Mouse (Mus musculus): ENCODE measurements around the gene Cwc15. TPM values are rescaled to one million over a fixed set of nuclear protein-coding genes. Genes with fewer than 3 reads are reported as not detected.
"Not testable (repeated sequence)": the region's sequence is repeated elsewhere in the genome, so short reads cannot be mapped to it uniquely, and the experiment has no call there.

The Cwc15 gene
- 138 and 143 TPM in 2 replicates for polyA plus RNA-seq (2015; fragmentation: Nextera tagmentation; extraction: Ambion mirVana)

- no peaks in the 10 kb centered on the region for H3K27me3 ChIP-seq
- WGBS: under 1% methylated on average over 59 of the region's 59 CpGs
These were observed at the start of gene Cwc15, which contains the start of gene Kdm4d for GRCm38 (mm10) chr9:14500023-14500915. Cwc15 (plus strand) TSS chr9:14500617. Kdm4d (minus strand) TSS chr9:14500482.

GRCm38 (mm10) chr9:14451120-14451519 lies 49.3 kb upstream of the Cwc15 start:
- H3K4me2 ChIP-seq; H3K36me3 ChIP-seq; H3K27ac ChIP-seq (replicated peaks); H3K9me3 ChIP-seq; H3K4me3 ChIP-seq; H3K9ac ChIP-seq; H3K4me1 ChIP-seq (replicated peaks); ATAC-seq (ENCODE audit: low FRiP score, low read depth); H3K27me3 ChIP-seq: not testable (repeated sequence)
- 69% methylated on average over 8 of the region's 8 CpGs for WGBS

More at GRCm38 (mm10) chr9:14500023-14500915, at the start of gene Cwc15, which contains the start of gene Kdm4d:
- Histone ChIP-seq H3K9me3 (no peaks in the 10 kb centered on the region), H3K4me3 (peak within 1 kb of the TSS; percentile 68), H3K4me2 (peak within 1 kb of the TSS; percentile 88), H3K4me1 (replicated peaks) (peaks cover 21% of the 10 kb centered on the region), H3K27ac (replicated peaks) (peak within 1 kb of the TSS; percentile 89), H3K9ac (peak within 1 kb of the TSS; percentile 79), H3K36me3 (peaks cover 31% of the 10 kb centered on the region)
- peak; percentile 99 for ATAC-seq (ENCODE audit: low FRiP score, low read depth)

DNA sequence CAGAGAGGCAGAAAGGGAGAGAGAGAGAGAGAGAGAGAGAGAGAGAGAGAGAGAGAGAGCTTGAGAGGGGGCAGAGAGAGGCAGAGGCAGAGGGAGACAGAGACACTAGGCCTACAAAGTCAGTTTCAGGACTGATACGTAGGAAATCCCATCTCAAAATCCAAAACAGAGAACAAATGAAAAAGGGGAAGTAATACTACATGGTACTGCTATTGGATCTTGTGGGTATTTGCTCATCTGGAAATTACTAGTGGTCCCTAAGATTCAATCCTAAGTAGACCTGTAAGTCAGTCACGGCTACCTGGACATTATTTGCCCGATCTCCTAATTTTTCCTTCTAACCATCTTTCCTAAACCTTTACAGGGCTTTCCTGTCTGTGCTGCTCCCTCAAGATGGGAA lies 44.1 kb upstream of the Cwc15 start:
- Histone ChIP-seq H3K36me3 (no peaks in the 10 kb centered on the region), H3K9me3 (no peaks in the 10 kb centered on the region), H3K27ac (replicated peaks) (no peak overlapping the region), H3K4me2 (no peak overlapping the region), H3K4me3 (no peak overlapping the region), H3K9ac (no peak overlapping the region), H3K27me3 (no peaks in the 10 kb centered on the region), H3K4me1 (replicated peaks) (no peaks in the 10 kb centered on the region)
- no peak for ATAC-seq (ENCODE audit: low FRiP score, low read depth)
- WGBS: 89% methylated on average over 3 of the region's 3 CpGs

DNA sequence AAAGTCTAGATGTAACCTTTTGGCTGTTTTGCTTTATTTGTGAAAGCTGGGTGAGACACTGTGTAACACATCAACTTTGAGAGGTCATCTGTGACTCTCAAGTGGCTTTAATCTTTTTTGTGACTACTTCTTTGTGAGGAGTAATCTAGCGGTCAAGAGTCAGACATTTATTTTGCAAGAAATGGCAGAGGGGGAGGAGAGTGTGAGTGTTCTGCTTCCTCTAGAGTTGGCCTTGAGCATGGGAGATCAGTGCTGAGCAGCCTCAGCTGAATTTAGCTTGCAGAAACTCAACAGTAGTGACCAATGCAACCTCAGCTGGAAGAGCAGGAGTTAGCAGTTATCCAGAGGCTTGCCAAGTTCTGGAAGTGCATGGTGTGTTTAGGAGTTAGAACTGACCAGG lies 37.9 kb upstream of the Cwc15 start:
- H3K4me3 ChIP-seq; H3K4me1 ChIP-seq (replicated peaks); H3K27ac ChIP-seq (replicated peaks); ATAC-seq (ENCODE audit: low FRiP score, low read depth); H3K9ac ChIP-seq; H3K27me3 ChIP-seq; H3K36me3 ChIP-seq; H3K4me2 ChIP-seq; H3K9me3 ChIP-seq: not testable (repeated sequence)
- WGBS: 94% methylated on average over 1 of the region's 1 CpGs

- not testable (repeated sequence) for H3K27me3 ChIP-seq; H3K4me1 ChIP-seq (replicated peaks); H3K4me3 ChIP-seq; H3K9me3 ChIP-seq; H3K36me3 ChIP-seq; H3K4me2 ChIP-seq; H3K27ac ChIP-seq (replicated peaks); H3K9ac ChIP-seq; ATAC-seq (ENCODE audit: low FRiP score, low read depth)
- WGBS: 80% methylated on average over 12 of the region's 12 CpGs
These were observed 36.7 kb upstream of the Cwc15 start for GRCm38 (mm10) chr9:14463668-14464067.

DNA sequence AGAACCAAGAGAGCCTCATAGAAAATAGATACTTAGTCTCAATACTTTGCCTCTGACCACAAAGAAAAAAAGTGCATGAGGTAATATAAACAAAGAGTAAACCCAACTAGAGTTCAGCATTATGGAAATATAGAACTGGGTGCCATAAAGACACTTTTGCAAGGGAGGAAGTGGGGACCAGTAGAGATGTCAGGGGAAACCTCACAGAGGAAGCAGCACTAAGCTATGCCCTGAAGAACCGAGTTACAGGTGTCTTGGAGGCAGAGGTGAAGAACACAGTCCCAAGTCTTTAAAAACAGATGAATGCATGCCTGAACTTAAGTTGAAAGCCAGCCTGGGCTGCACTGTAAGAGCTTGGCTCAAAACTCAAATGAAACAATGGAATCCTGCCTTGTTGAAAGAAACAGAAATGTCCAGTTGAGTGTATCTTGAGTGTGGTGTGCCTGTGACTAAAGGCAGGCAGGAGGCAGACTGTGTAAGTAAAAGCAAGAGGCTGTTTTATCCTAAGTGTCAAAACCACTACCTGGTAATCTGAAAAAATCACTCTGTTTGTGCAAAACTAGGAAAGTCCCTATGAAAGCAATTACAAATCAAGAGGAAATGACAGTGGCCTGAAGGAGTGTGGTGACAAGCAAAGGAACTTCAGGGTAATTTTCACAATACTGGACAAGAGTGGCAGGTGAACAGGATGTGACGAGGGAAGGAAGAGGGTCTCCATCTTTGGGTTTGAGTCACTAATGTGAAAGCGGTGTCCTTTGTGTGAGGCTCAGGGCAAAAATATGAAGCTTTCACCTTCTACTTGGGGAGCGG lies 1.3 kb upstream of the Cwc15 start:
- WGBS: 76% methylated on average over 4 of the region's 4 CpGs
- Histone ChIP-seq H3K27ac (replicated peaks) (no peak overlapping the region), H3K4me2 (peak overlapping the region; percentile 88), H3K4me1 (replicated peaks) (peaks cover 21% of the 10 kb centered on the region), H3K4me3 (peak overlapping the region; percentile 68), H3K27me3 (no peaks in the 10 kb centered on the region), H3K9me3 (no peaks in the 10 kb centered on the region), H3K9ac (peak overlapping the region; percentile 79; the same call in 1 of the 2 replicates), H3K36me3 (peaks cover 21% of the 10 kb centered on the region)
- no peak for ATAC-seq (ENCODE audit: low FRiP score, low read depth)

DNA sequence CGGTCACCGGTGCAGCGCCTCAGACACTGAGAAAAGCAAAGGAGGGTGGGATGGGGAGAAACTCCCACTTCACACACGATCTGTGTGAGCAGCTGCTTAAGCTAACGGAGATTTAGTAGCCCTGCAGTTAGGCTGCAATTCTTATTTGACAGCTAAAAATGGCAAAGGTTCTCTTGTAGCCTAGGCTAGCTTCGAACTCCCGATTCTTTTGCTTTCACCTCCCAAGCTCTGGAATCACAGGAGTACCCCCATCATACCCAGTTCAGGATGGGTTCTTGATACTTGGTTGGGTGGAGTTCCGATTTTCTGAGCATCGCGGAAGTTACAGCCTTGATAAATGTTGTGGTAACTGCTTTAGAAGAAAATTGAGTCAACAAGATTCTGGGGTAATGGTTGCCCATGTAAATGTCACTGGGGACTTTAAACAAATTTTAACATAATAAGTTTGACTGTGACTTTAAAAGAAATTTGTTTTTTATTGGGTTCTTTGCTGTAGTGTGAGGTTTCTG lies 553 bp downstream of the Cwc15 start:
- Histone ChIP-seq H3K36me3 (peaks cover 38% of the 10 kb centered on the region), H3K27ac (replicated peaks) (peak overlapping the region; percentile 71), H3K4me2 (peak overlapping the region; percentile 65), H3K9me3 (no peaks in the 10 kb centered on the region), H3K4me1 (replicated peaks) (peaks cover 21% of the 10 kb centered on the region), H3K9ac (peak overlapping the region; percentile 65), H3K27me3 (no peaks in the 10 kb centered on the region), H3K4me3 (peak overlapping the region; percentile 68)
- WGBS: 6% methylated on average over 10 of the region's 10 CpGs
- no peak for ATAC-seq (ENCODE audit: low FRiP score, low read depth)

DNA sequence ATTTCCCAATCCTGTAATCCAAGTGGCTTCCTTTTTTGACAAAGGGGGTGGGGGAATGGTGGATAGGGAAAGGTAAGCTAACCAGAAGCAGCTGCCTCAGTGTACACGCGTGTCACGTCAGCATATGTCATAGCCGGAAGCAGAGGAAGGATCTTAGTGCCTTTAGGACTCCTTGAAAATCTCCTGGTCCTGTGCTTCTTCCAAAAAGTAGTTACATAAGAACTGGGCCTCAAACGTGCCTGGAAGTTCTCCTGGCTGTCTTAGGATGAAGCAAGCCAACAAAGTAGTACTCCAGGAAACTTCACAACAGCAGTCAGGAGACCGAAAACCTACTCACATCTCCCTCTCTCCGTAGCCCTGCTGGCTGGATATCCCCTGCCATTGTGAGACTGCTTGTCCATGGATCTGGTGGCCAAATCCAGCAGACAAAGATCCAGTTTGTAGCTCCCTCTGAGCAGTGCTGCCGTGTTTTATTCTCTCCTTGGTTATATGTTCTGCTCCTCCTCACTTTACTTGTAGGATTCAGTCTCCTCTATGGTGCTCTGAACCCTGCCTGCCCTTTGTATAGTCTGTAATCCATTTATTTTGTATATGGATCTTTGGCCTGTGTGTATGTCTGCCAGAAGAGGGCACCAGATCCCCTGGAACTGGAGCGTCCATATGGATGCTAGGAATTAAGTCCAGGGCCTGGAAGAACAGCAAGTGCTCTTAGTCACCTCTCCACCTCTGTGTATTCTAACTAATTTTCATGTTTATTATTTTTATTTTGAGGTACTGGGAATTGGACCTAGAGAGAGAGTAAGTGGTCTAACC lies 12.4 kb downstream of the Cwc15 start:
- Histone ChIP-seq H3K9me3 (no peaks in the 10 kb centered on the region), H3K4me2 (no peak overlapping the region), H3K27me3 (no peaks in the 10 kb centered on the region), H3K4me3 (no peak overlapping the region), H3K4me1 (replicated peaks) (no peaks in the 10 kb centered on the region), H3K9ac (no peak overlapping the region), H3K36me3 (peaks cover 37% of the 10 kb centered on the region), H3K27ac (replicated peaks) (no peak overlapping the region)
- peak; percentile 69 for ATAC-seq (ENCODE audit: low FRiP score, low read depth)
- WGBS: 77% methylated on average over 9 of the region's 9 CpGs

- Histone ChIP-seq H3K27ac (replicated peaks) (no peak overlapping the region), H3K4me3 (no peak overlapping the region), H3K4me2 (no peak overlapping the region), H3K9me3 (no peaks in the 10 kb centered on the region), H3K36me3 (peaks cover 4% of the 10 kb centered on the region; the same call in 1 of the 2 replicates), H3K4me1 (replicated peaks) (no peaks in the 10 kb centered on the region), H3K27me3 (no peaks in the 10 kb centered on the region), H3K9ac (no peak overlapping the region)
- no peak for ATAC-seq (ENCODE audit: low FRiP score, low read depth)
- 50% methylated on average over 1 of the region's 1 CpGs for whole genome bisulfite sequencing
These were observed 16.9 kb downstream of the Cwc15 start for GRCm38 (mm10) chr9:14517296-14517695.

DNA sequence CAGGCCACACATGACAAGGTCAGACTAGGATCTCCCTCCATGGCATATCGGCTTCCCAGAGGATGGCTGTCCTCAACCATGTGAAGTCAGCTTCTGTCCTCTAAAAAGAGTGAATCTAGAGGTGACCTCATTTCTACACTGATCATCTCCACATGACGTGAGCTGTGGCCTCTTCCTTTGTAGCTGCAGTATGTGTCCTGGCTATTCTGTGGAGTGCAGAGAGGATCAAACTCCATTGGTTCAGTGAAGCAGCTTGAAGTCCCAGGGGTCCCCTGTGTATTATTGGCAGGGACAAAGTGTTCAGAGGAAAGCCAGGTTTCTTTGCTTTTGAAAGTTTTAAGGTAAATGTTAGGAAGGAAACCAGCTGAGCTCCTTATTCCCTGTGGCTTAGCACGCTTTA lies 17.7 kb downstream of the Cwc15 start:
- H3K4me1 ChIP-seq (replicated peaks): no peaks in the 10 kb centered on the region
- 81% methylated on average over 3 of the region's 3 CpGs for WGBS
- ATAC-seq (ENCODE audit: low FRiP score, low read depth): no peak
- peaks cover 4% of the 10 kb centered on the region; the same call in 1 of the 2 replicates for H3K36me3 ChIP-seq
- H3K9ac ChIP-seq: no peak overlapping the region
- H3K9me3 ChIP-seq: no peaks in the 10 kb centered on the region
- H3K27ac ChIP-seq (replicated peaks): no peak overlapping the region
- H3K4me3 ChIP-seq: no peak overlapping the region
- no peaks in the 10 kb centered on the region for H3K27me3 ChIP-seq
- no peak overlapping the region for H3K4me2 ChIP-seq

DNA sequence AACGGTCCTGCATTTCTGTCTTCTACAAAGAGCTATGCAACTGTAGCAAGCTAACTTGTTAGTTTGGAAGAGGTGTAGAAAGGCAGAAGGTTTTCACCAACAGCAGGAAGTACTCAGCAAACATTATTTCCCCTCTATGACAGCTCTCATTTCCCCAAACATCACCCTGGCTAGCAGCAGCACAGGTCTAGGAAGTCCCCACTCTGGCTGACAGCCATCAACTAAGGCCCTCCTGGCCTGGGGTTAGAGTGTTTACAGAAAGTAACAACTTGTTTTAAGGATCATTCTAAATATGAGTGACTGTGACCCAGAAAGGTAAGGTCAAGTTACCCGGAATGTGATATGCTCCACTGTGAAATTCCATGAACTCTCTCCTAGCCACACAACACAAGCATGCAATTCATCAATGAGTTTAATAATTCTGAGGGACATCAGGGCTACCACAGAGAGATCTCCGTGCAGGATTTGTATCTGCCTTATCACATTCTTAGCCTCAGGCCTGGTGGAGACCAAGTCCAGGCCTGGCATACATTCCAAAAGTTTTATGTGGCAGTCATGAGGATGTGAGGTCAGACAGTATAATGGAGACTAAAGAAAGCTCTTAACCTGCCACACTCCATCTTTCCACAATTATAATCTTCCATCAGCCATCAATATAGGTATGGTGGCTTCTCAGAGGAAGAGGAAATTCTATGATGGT lies 20.7 kb downstream of the Cwc15 start:
- ATAC-seq (ENCODE audit: low FRiP score, low read depth): no peak
- H3K9me3 ChIP-seq: no peaks in the 10 kb centered on the region
- H3K4me3 ChIP-seq: no peak overlapping the region
- 0 out of 2 replicates have a peak overlapping the region, but pooled peaks have one; percentile 19 for H3K9ac ChIP-seq
- 80% methylated on average over 3 of the region's 3 CpGs for WGBS
- H3K36me3 ChIP-seq: no peaks in the 10 kb centered on the region
- H3K4me1 ChIP-seq (replicated peaks): no peaks in the 10 kb centered on the region
- H3K27me3 ChIP-seq: no peaks in the 10 kb centered on the region
- H3K27ac ChIP-seq (replicated peaks): no peak overlapping the region
- no peak overlapping the region for H3K4me2 ChIP-seq
